Mouse (Mus musculus) liver, adult (tissue): ENCODE results near the gene Slf1.

ENCODE experiments used
- GATA4 ChIP-seq: IDR thresholded peaks from 2 replicates; pipeline ENCODE4 v1.6.1; 2014; ENCODE audit warnings: mild to moderate bottlenecking, low read length; ENCODE audit not compliant: insufficient replicate concordance

Slf1 gene

DNA sequence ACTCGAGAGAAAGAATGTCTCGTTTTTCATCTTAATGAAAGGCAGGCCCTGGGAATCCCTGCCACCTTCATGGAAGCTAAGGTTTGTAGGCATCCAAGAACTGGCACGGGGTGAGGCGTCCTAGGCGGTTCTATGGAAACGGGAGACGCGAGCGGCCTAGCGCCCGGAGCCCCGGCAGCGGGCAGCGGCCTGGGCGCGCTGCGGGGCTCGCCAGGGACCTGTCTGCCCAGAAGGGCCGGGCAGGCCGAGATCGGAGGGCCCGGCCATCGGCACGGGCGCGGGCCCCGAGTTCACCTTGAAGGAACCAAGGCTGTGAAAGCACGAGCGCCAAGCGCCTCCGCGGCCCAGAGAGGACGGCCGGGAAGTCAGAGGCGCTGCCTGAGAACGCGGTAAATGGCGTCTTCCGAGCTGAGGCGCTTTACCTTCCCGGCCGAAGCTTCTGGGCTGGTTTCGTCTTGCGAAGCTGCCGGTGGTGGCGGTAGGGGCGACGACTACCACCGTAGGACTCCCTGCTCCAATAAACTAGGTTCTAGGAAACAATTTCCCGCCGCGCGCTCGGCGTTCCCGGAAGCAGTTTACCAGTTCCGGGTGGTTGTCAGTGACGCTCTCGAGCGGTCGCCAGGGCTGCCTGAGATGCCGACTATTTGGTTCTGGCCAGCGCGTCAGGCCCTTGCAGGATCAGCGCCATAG lies at the start of gene Slf1, which contains the start of gene 2210408I21Rik:
Gene Slf1, minus strand, starts transcription at position 543 of the 690 bp plus-strand sequence.
Gene 2210408I21Rik, plus strand, starts transcription at position 610 of the 690 bp plus-strand sequence.
- no peak; the same call in 1 of the 2 replicates for TF ChIP-seq GATA4

DNA sequence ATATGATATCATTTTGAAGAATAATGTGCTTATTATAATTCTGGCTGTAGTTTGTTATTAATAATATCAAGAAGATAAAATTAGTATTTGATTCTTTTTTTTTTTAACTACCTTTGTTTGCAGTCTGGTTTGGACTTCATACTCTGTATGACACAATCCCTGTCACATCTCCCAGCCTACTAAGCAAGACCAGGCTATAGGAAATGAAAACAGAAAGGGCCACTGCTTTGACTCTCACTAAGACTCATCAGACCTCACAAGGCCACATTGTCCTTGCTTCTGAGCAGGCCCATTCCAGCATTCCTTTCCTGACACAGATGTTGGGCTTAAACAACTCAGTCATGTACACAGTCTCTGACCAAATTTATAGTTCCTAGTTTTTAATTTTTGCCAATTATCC lies 42.7 kb upstream of the Slf1 start:
- TF ChIP-seq GATA4, result no peak

DNA sequence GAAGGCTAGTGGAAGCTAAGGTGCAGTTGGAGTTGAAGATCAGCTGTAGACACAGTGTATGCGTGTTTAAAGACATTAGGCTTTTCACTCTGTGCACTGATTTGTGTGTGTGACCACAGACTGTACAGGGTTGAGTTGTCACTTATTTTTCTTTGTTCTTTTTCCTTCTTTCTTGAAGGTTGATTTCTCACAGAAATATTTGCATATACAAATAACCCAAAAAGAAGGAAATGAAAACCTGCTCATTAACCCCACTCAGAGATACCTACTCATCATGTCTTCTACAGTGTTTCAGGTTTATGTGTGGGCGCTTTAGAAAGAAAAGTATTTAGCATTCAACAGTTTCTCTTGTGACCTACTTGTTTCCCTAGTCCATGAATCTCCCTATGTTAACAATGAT lies 5.6 kb upstream of the Slf1 start:
- no peak for TF ChIP-seq GATA4

DNA sequence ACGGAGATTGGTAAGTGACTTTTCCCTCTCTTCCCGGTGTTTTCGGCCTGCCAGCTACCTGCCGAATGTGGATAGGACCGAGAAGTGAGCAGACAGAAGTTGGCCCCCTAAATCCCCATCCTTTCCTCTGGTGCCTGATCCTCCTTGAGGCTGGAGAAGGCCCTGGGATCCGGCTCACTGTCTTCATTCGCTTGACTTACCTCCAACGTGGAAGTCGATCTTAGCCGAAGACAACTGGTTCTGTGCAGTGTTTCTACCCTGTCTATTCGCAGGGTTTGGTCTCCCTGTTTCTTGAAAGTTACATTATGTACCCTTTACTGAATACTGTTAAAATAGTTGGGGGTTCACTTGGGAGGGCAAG lies 328 bp upstream of the Slf1 start:
- TF ChIP-seq GATA4, result no peak; the same call in 1 of the 2 replicates

DNA sequence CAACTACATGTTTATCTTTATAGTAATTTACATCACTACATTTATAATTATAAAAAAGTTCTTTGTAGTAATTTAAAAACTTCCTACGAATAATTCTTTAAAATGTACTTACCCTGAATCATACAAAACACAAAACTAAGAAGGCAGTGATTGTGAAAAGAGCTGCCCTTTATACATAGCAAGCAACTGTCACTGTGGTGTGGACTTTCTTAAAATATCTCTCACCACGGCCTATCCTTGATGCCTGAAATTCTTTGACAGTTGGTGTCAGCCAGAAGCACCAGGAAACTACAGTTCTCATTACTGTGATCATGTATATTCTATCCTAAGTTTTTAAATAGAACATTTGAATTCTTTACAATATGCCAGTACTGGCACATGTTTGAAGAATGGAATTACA lies 4.1 kb downstream of the Slf1 start:
- TF ChIP-seq GATA4, result no peak

DNA sequence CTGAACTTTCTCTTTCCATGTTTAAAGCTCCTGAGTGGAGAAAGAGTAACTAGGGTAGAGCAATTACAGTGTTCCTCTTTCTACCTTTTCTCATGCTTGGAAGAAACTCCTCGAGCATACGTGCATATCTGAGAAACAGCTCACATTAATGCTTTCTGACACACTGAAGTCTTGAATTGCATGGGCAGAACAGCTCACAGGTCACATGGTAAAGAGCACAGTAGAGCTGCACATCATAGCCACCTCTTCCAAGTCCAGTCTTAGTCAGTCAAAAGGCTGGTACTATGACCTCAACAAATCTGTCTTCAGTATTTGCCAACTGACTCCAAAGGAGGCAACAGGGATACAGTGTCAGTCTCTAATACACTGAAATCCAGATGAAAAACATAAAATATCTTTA lies 7.0 kb downstream of the Slf1 start:
- TF ChIP-seq GATA4, result no peak

DNA sequence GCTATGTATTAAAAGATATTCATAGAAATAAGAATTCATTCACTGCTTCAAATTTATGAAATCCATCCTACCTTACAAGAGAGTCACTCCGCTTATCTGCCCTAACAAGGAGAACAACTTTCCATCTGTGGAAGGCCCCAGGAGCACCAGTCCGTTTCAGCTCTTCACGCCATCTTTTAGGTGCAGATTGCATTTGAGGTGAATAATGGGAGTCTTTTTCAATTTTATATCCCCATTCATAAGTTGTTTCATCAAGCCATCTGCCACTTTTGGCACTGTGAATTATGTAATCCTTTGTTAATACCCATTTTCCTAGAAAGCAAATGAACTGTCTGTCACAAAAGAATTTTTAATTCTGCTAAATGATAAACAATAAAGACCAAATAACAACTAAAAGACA lies 10.1 kb downstream of the Slf1 start:
- no peak for TF ChIP-seq GATA4

DNA sequence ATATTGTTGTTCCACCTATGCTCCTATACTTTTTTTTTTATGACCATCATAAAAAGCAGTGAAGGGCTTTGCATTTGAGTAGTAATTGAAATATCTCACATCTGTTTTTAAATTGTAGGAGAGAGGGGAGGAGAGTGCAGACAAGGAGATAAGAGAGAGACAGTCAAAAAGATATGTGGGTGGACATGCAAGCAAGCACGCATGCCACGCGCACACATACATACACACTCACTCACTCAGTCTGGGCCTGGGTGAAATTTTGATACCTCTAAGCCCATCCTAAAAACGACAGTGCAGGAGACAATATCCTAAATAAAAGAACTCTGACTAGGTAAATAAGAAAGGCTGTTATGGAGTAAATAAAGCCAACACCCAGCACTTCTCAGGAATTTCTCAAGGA lies 16.6 kb downstream of the Slf1 start:
- TF ChIP-seq GATA4, result no peak

DNA sequence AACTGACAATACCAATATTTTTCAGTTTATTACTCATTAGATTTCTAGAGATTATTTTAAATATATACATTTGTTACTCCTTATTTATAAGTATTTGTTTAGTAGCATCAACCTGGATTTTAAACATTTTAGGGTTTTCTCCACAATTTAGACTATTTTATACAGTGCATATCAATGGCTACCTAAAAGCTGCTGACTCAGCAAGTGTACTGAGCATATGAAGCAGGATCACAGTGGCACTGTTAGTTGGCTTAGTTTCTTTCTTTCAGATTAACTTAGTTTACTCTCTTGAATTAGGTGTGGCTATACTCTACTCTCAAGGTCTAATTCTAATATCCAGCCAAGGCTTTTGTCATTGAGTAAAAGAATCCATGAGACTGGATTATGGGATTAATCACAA lies 27.5 kb downstream of the Slf1 start:
- TF ChIP-seq GATA4, result no peak

DNA sequence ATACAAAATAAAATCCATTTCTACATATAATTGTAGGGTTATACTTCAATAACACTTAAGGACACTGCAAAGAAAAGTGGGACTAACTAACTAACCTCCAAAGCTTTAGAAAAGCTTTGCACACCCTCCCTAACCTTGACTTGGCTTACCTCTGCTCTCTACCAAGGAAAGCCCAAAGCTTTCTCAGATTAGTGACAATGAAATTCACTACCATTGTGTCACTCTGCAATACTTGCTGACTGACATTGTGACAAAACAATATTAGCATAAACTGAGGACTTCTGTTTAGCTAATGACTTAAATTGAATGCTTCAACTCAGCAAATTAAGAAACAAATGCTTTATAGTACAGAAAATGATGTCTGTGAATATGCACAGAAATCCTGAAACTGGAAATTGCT lies 63.2 kb downstream of the Slf1 start:
- TF ChIP-seq GATA4, result no peak

DNA sequence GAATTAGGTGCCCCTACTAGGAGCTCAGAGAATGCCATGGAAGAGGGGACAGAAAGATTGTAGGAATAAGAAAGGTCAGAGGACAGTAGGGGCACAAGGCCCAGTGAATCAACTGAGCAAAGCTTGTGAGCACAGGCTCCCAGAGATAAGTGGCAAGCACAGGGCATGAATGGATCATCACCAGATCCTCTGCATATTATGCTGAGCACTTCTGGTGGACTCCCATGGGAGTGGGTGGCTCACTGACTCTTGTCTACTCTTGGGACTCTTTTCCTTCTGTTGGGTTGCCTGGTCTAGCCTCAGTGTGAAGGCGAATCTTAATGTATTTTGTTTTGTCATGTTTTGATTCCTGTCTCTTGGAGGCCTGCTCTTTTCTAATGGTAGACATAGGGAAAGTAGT lies 66.4 kb downstream of the Slf1 start:
- TF ChIP-seq GATA4, result no peak

DNA sequence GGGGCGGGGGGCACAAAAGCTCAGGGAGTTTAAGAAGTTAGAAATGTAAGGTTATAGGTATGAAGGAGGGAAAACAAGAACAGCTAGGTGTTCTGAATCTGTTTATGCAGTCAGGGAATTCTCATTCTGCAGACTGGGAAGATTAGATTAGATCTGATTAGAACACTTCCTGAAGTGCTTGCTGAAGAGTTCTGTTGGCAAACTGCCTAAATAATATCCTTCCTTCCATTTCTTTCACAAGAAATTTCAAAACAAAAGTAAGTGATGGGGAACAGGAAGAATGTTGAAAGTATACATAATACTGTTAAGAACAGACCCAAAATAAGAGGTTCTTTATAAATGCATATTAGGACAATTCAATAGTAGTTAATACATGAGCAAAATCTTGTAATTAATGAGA lies 72.1 kb downstream of the Slf1 start:
- no peak for TF ChIP-seq GATA4

DNA sequence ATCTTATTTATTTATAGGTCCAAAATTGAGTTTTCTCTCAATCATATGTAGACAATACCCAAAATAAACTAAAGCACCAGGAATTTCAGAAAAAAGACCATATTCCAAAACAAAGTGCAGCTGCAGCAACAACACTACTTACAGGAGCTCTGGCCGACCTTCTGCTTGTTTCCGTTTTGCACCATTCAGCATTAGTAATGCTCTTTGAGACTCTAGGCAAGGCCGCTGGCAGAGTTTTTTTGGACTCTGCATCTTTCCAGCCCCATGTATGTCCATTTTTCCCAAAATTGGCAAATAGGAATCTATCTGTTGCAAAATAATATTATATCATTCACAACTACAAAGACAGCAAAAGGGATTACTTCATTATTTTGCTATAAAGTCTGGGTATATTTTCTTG lies 85.5 kb downstream of the Slf1 start:
- TF ChIP-seq GATA4, result no peak

DNA sequence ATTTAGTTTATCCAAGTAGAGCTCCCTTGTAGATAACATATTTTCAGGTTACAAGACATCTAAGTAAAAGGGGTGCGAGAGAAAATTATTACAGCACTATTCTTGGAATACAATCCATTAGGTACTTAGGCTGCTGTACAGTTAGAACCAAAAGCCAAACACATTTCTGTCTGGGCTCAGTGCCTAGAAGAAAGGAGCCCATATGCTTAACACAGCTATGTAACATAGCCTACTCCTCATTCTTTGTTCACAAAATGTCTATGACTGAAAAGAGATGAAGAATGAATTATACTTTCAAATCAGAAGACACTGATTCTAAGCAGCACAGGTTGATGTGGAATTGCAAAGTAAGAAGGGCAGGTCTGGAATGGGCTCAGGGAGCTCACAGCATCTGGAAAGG lies 86.8 kb downstream of the Slf1 start:
- no peak for TF ChIP-seq GATA4

DNA sequence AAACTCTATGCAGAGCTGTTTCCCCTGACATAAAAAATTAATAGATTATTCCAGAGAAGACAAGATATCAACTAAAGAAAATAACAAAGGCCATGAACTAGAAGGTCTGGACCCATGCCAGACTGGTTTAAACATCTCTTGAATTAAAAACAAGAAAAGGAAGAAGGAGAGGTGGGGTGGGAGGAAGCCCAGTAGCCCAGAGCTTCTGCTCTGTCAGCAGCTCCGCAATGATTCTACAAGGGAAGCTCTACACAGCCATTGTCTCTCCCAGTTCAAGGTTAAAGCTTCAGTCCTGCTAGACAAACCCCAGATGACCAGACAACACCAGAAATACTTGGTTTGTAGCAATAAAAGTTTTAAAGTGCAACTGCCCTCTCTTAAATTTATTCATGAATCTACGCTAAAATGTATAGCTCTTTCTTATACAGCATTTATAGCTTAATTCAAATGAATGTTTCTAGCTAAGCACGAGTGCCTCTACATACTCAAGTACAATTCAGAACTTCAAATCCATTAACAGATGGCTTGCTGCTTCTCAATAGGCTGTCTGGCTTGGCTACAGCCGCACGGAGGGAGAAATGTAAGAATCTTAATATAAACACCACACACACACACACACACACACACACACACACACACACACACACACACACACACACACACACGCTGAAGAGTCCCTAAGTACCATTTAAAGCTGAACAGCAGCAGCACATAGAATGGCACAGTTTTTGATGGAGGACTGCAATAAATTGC lies 87.9 kb downstream of the Slf1 start:
- TF ChIP-seq GATA4, result no peak

DNA sequence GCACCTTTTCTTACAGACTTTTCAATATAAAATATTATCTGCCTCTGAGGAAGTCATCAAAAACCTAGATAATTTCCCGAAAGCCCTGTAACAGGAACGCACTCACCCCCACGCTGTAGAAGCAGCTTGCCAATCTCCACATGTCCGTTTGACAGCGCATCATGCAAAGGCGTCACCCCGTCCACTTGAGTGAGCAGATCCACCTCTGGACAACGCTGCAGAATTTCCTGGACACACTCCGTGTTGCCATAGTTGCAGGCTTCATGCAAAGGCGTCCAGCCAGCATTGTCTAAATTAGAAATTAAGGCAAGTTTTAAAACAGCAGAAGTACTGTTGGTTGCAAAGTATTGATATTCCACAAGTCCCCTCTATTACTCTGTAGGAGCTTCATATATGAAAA lies 88.9 kb downstream of the Slf1 start:
- TF ChIP-seq GATA4, result no peak

DNA sequence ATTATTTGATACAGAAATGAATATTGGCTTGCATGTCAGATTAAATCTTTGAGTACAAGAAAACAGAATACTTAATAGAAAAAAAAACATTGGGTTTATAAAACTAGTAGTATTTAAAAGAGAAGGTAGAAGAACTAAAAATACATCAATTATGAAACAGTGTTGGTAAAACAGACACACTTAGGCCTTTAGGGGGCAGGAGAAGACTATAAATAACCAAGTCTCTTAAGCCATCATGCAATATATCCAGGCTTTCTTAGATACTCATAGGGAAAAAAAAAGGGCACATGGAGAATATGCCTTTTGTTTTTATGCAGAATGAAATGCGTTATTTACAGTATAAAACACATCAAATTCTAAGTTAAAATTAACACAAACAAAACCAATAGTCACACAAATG lies 89.9 kb downstream of the Slf1 start:
- no peak for TF ChIP-seq GATA4
